Mouse (Mus musculus) lung, embryonic 14.5 days (tissue): ENCODE measurements at regions not wholly inside any gene's neighbourhood (a gene's known extent, or its start where the extent isn't known, plus 50 kb on each side); places are given as distances from the start of the nearest gene placed in this dataset.

Experiments used
- ATAC-seq: fragments of 200-750 bp; cut with Nextera tagmentation; 2 replicates; pipeline ENCODE4 v1.8.0; 2017; ENCODE audit warnings: mild to moderate bottlenecking, moderate TSS enrichment, moderate library complexity; ENCODE audit not compliant: insufficient read depth
- DNase-seq: peaks from one replicate; pipeline ENCODE4 v3.0.0-alpha.2; 2015
- H3K27ac ChIP-seq: fragments of 300-500 bp; sonication (generic); 2 replicates; pipeline ENCODE4 v1.5.1; 2014; ENCODE audit warnings: low read depth, mild to moderate bottlenecking, moderate library complexity
- H3K27me3 ChIP-seq: fragments of 300-500 bp; sonication (generic); 2 replicates; pipeline ENCODE4 v1.6.1; 2014; ENCODE audit warnings: low read length, control low read depth; ENCODE audit not compliant: insufficient read depth
- H3K36me3 ChIP-seq: fragments of 300-500 bp; sonication (generic); 2 replicates; pipeline ENCODE4 v1.6.1; 2014; ENCODE audit warnings: control low read depth; ENCODE audit not compliant: insufficient read depth
- H3K4me1 ChIP-seq: fragments of 300-500 bp; sonication (generic); 2 replicates; pipeline ENCODE4 v1.6.1; 2014; ENCODE audit warnings: antibody characterized with exemption, control low read depth; ENCODE audit not compliant: insufficient read depth
- H3K4me2 ChIP-seq: fragments of 300-500 bp; sonication (generic); 2 replicates; pipeline ENCODE4 v1.6.1; 2014; ENCODE audit warnings: mild to moderate bottlenecking
- H3K4me3 ChIP-seq: fragments of 300-500 bp; sonication (generic); 2 replicates; pipeline ENCODE4 v1.5.1; 2014; ENCODE audit warnings: low read depth, low read length
- H3K9ac ChIP-seq: fragments of 300-500 bp; sonication (generic); 2 replicates; pipeline ENCODE4 v1.6.1; 2014
- H3K9me3 ChIP-seq: fragments of 300-500 bp; sonication (generic); 2 replicates; pipeline ENCODE4 v1.6.1; 2016; ENCODE audit warnings: low read depth, low read length, control low read depth
- CTCF ChIP-seq: IDR thresholded peaks from 2 replicates; pipeline ENCODE4 v1.5.1; 2016; ENCODE audit warnings: antibody characterized with exemption, low read depth
- WGBS: fragments of 180-500 bp; shearing (Covaris S2); extraction: QIAGEN DNeasy Blood & Tissue Kit; methylation state at CpG from one replicate; pipeline ENCODE4 v1.1.7; 2014; 5-methylcytosine and 5-hydroxymethylcytosine counted together

- no peak for DNase-seq
- ATAC-seq, result no peak
- no peaks in the 10 kb centered on the region for H3K36me3 ChIP-seq
- 57% methylated on average over 25 of the region's 25 CpGs for WGBS
- H3K27me3 ChIP-seq, result peaks cover 26% of the 10 kb centered on the region; the same call in 1 of the 2 replicates
- H3K4me1 ChIP-seq, result no peaks in the 10 kb centered on the region
- H3K9me3 ChIP-seq, result no peaks in the 10 kb centered on the region
- no peak overlapping the region for H3K9ac ChIP-seq
- no peak overlapping the region for H3K4me2 ChIP-seq
- no peak overlapping the region for H3K27ac ChIP-seq
- H3K4me3 ChIP-seq, result no peak overlapping the region
- no peak for TF ChIP-seq CTCF
Observed at GRCm38 (mm10) chr12:106308956-106309610, 299.1 kb downstream of the Vrk1 start.

- 33% methylated on average over 6 of the region's 6 CpGs for WGBS
- no peak overlapping the region for H3K27ac ChIP-seq
- ATAC-seq (peak; percentile 21; the same call in 1 of the 2 replicates), DNase-seq (no peak)
- no peaks in the 10 kb centered on the region for H3K4me1 ChIP-seq
- H3K9ac ChIP-seq, result no peak overlapping the region
- H3K4me3 ChIP-seq, result peak overlapping the region; percentile 42; the same call in 1 of the 2 replicates
- H3K4me2 ChIP-seq, result peak overlapping the region; percentile 78
- H3K27me3 ChIP-seq, result peaks cover 26% of the 10 kb centered on the region; the same call in 1 of the 2 replicates
- H3K36me3 ChIP-seq, result no peaks in the 10 kb centered on the region
- no peaks in the 10 kb centered on the region for H3K9me3 ChIP-seq
- no peak for TF ChIP-seq CTCF
Observed at GRCm38 (mm10) chr12:106310171-106310570, 300.1 kb downstream of the Vrk1 start.

- Histone ChIP-seq H3K9me3 (no peaks in the 10 kb centered on the region), H3K4me3 (peak overlapping the region; percentile 42), H3K4me1 (no peaks in the 10 kb centered on the region), H3K9ac (peak overlapping the region; percentile 54), H3K36me3 (no peaks in the 10 kb centered on the region), H3K27me3 (peaks cover 26% of the 10 kb centered on the region; the same call in 1 of the 2 replicates), H3K27ac (no peak overlapping the region), H3K4me2 (peak overlapping the region; percentile 78)
- 2% methylated on average over 34 of the region's 34 CpGs for whole genome bisulfite sequencing
- no peak; the same call in 1 of the 2 replicates for TF ChIP-seq CTCF
- DNase-seq, result peak; percentile 45
- peak; percentile 63; the same call in 1 of the 2 replicates for ATAC-seq
Observed at GRCm38 (mm10) chr12:106310585-106311319, 300.7 kb downstream of the Vrk1 start.

GRCm38 (mm10) chr12:106311320-106311825 lies 301.3 kb downstream of the Vrk1 start:
- ATAC-seq (no peak), DNase-seq (no peak)
- no peak for TF ChIP-seq CTCF
- Histone ChIP-seq H3K36me3 (no peaks in the 10 kb centered on the region), H3K4me3 (peak overlapping the region; percentile 42), H3K27ac (no peak overlapping the region), H3K4me2 (peak overlapping the region; percentile 78), H3K27me3 (peaks cover 26% of the 10 kb centered on the region; the same call in 1 of the 2 replicates), H3K9me3 (no peaks in the 10 kb centered on the region), H3K4me1 (no peaks in the 10 kb centered on the region), H3K9ac (peak overlapping the region; percentile 54)
- WGBS, result 51% methylated on average over 7 of the region's 7 CpGs

- whole genome bisulfite sequencing, result 84% methylated on average over 17 of the region's 17 CpGs
- Histone ChIP-seq H3K36me3 (no peaks in the 10 kb centered on the region), H3K4me3 (no peak overlapping the region), H3K4me1 (no peaks in the 10 kb centered on the region), H3K9me3 (no peaks in the 10 kb centered on the region), H3K27me3 (peaks cover 23% of the 10 kb centered on the region; the same call in 1 of the 2 replicates), H3K27ac (no peak overlapping the region), H3K9ac (no peak overlapping the region), H3K4me2 (no peak overlapping the region)
- ATAC-seq (no peak), DNase-seq (no peak)
- no peak for TF ChIP-seq CTCF
Observed at GRCm38 (mm10) chr12:106311831-106312600, 302.0 kb downstream of the Vrk1 start.

GRCm38 (mm10) chr12:106317738-106318137 lies 307.7 kb downstream of the Vrk1 start:
- ATAC-seq (no peak), DNase-seq (peak; percentile 24)
- Histone ChIP-seq H3K9me3 (no peaks in the 10 kb centered on the region), H3K27ac (no peak overlapping the region), H3K4me3 (no peak overlapping the region), H3K4me1 (no peaks in the 10 kb centered on the region), H3K27me3 (no peaks in the 10 kb centered on the region), H3K9ac (no peak overlapping the region), H3K4me2 (no peak overlapping the region), H3K36me3 (no peaks in the 10 kb centered on the region)
- TF ChIP-seq CTCF, result no peak
- 62% methylated on average over 16 of the region's 16 CpGs for WGBS
